Mouse (Mus musculus) G1E (cell line): ENCODE measurements around the gene Ndufv3.
"Not testable (repeated sequence)": the region's sequence is repeated elsewhere in the genome, so short reads cannot be mapped to it uniquely, and the experiment has no call there.

Experiments used
- CTCF ChIP-seq: IDR thresholded peaks from 2 replicates; pipeline ENCODE4 v1.5.1; 2012; ENCODE audit warnings: low read depth, low read length, inconsistent platforms, mixed read lengths
- POLR2AphosphoS5 ChIP-seq: IDR thresholded peaks from 2 replicates; pipeline ENCODE4 v1.6.1; 2012; ENCODE audit warnings: low read depth, low read length, inconsistent platforms; ENCODE audit not compliant: insufficient replicate concordance
- TAL1 ChIP-seq: conservative IDR thresholded peaks from 2 replicates; pipeline ENCODE4 v1.6.1; 2012; ENCODE audit warnings: low read depth, low read length, inconsistent platforms, mixed read lengths

GRCm38 (mm10) chr17:31552601-31553000, 32.7 kb downstream of the Ndufv3 start:
- TF ChIP-seq CTCF, POLR2AphosphoS5, TAL1: not testable (repeated sequence)
